Mouse (Mus musculus): ENCODE results near the gene Ap1m1. TPM values are rescaled to one million over a fixed set of nuclear protein-coding genes. Genes with fewer than 3 reads are reported as not detected.

Gene Ap1m1
- 10 to 100 TPM; 74.5 to 94.0 TPM for total RNA-seq (2021)

DNA sequence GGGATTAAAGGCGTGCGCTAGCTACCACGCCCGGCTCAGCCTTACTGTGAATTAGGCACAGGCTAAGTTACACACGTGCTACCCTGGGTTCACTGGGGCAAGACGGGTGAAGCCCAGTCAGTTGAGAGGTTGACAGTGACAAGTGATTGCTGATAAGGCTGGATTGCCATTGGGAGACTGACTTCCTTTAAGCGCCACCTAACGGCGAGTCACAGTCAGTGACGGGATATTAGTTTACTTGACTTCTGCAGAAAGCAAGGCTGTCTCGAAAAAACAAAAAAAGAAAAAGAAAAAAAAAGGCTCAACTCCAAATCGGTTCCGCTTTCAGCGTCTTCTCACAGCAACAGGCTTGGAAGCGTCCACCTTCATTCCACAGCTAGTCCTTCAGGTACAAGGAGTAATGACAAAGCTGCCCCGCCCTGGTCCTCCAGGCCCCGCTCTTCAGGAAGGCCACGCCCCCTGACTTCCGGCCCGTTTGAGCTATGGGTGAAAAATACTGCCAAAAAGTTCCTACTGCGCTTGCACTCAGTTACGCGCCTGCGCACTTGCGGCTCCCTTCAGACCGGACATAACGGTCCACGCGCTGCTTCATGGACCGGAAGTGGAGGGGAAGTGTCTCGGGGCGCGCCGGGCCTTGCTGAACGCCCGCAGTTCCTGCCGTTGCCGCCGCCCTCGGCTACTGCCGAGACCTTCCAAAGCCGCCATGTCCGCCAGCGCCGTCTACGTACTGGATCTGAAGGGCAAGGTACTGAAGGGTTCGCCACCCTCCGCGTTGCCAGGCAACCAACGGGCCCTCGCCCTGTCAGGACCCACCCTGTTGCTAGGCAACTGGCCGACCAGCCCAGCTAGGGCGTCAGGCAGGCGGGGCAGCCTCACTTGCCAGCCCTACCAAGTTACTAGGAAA is at the start of gene Ap1m1:
TSS of gene Ap1m1 (plus strand) at position 520 of the 904 bp plus-strand sequence.
- peak; percentile 96 to 97 for DNase-seq

DNA sequence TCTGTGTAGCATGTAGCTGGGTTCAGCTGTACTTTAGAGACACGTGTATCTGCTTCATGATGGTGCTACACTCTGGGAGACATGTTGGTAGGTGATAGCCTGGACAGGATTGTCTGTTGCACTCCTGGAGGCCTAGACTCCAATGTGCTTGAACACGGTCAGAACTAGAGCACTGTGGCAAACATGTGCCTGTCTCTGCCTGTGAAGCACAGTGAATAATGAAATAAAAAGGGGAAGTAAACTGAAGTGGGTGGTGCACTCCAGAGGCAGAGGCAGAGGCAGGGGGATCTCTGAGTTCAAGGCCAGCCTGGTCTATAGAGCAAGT is 49.6 kb upstream of the Ap1m1 start:
- DNase-seq = no peak

- no peak for DNase-seq
Measured at GRCm38 (mm10) chr8:72192065-72192464, 47.8 kb upstream of the Ap1m1 start.

DNA sequence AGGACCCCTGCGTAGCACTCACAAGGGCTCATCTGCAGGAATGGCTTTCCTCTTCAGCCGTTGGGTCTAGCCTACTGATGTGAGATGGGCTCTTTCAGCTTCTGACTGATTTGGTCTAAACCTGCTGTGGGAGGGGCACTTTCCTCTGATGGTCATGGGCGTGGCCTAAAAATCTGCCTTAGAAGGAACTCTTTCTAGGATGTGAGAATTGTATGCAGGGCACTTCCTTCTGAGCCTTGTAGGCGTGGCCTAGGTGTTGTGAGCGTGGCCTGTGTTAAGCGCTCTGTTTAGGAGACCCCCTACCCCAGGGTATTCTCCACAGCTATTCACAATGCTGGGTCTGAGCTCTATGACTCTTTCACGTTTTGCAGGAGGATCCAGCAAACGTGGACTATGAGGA is 41.8 kb upstream of the Ap1m1 start:
- no peak for DNase-seq

GRCm38 (mm10) chr8:72208582-72208981 is 31.2 kb upstream of the Ap1m1 start:
- no peak for DNase-seq

GRCm38 (mm10) chr8:72210222-72210621 is 29.6 kb upstream of the Ap1m1 start:
- DNase-seq = no peak

GRCm38 (mm10) chr8:72210710-72211109 is 29.1 kb upstream of the Ap1m1 start:
- DNase-seq = no peak

- DNase-seq = no peak
Measured at GRCm38 (mm10) chr8:72211846-72212245, 28.0 kb upstream of the Ap1m1 start.

DNA sequence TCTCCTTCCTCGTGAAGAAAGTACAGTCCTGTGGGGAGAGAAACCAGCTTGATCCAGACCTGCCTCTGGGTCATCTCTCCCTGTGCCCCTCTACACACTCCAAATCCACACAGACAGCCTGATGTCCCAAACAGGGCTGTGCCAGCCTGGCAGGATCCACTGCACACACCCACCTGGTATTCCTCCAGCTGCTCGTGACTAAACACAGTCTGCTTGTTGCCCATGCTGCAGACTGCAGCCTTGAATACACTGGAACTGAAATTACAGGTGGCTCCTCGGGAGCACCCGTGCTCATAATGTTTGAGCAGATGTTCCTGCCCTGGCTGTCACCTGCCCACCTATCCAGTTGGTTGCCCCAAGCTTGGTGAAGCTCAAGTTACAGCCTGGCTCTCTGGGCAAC is 27.1 kb upstream of the Ap1m1 start, which contains the start of gene Cib3:
TSS of gene Cib3 (minus strand) at position 87 of the 400 bp plus-strand sequence.
- no peak for DNase-seq

DNA sequence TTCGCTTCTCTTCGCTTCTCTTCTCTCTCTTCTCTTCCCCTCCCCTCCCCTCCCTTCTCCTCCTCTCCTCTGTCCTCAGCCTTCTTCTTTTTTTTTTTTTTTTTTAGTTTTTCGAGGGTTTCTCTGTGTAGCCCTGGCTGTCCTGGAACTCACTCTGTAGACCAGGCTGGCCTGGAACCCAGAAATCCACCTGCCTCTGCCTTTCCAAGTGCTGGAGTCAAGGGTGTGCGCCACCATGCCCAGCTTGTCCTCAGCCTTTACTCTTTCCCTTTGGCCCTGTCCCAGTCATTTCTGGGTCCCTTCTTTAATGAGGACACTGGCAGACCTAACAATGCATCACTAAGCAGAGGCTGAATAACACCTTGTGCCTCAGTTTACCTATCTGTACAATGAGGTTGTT is 26.3 kb upstream of the Ap1m1 start, which contains the start of gene Gm11034:
TSS of gene Gm11034 (minus strand) at position 101 of the 400 bp plus-strand sequence.
- no peak for DNase-seq

DNA sequence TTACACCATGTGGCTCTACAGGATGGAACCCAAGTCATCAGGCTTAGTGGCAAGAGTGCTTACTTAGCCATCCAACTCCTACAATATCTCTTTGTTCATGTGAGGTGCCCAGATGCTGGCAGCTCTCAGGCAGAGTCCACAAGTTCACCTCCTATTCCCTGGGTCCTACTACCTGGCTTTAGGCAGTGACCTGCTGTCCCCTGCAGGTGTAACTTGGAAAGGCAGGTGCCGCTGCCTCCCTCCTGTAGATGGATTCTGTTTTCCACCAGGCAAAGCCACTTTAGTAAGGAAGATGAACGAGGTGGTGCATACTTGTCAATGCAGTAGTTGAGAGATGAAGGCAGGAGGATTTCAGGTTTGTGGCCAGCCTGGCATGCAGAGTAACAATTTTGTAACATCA is 24.8 kb upstream of the Ap1m1 start:
- no peak for DNase-seq

- no peak for DNase-seq
Measured at GRCm38 (mm10) chr8:72215871-72216270, 23.9 kb upstream of the Ap1m1 start.

DNA sequence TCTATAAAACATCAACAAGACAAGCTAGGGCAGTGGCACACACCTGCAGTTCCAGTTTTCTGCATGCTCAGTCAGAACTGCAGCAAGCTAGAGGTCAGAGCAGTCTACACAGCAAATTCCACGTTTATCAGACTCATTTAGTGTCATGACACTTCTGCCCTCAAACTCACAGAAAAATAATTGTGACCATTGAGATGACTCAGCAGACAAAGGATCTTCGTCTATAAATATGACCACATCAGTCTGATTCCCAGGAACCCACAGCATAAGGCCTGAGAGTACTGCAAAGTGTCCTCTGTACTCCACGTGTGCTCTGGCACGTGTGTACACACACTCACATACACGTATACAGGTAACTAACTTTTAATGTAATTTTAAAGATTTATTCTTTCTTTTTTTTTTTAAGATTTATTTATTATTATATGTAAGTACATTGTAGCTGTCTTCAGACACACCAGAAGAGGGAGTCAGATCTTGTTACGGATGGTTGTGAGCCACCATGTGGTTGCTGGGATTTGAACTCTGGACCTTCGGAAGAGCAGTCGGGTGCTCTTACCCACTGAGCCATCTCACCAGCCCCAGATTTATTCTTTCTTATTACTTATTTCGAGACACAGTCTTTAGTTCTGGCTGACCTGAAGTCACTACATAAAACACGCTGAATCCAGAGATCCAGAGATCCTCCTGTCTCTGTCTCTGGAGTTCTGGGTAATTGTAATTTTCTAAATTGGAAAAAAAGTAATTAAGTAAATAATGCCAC is 20.9 kb upstream of the Ap1m1 start:
- DNase-seq = no peak

DNA sequence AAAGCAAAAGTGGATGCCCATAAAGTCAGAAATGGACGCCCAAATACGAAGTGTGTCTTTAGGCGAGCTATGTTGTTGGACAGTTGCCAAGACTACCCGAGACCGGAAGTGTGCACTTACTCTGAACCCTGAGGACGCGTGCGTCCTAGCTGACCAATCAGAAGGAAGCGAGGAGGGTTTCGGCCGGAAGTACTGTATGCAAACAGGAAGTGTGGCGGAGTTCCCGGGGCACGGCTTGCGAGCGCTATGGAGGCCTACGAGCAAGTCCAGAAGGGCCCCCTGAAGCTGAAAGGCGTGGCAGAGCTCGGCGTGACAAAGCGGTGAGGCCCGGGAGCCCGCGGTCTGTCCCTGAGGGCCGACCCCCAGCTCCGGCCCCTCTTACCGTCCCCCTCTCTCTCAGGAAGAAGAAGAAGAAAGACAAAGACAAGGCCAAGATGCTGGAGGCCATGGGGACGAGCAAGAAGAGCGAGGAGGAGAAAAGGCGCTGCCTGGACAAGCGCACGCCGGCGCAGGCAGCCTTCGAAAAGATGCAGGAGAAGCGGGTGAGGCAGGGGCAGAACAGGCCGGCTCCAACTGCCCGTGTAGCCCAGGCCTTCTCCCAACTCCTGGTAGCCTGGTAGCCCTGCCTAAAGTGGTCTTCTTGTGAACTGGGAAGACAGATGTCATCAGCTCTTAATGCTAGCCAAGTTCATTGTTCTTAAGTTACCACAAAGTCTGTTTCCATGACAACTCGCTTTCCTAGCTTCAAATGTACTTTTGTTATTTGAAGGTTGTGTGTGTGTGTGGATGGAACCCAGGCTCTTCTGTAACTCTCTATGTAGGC is 20.1 kb upstream of the Ap1m1 start, which contains the start of gene Fam32a:
TSS of gene Fam32a (plus strand) at position 190 of the 823 bp plus-strand sequence.
- peak; percentile 76 to 82 for DNase-seq

GRCm38 (mm10) chr8:72220758-72221157 is 19.1 kb upstream of the Ap1m1 start:
- DNase-seq = no peak

GRCm38 (mm10) chr8:72222656-72223055 is 17.2 kb upstream of the Ap1m1 start:
- DNase-seq = no peak

DNA sequence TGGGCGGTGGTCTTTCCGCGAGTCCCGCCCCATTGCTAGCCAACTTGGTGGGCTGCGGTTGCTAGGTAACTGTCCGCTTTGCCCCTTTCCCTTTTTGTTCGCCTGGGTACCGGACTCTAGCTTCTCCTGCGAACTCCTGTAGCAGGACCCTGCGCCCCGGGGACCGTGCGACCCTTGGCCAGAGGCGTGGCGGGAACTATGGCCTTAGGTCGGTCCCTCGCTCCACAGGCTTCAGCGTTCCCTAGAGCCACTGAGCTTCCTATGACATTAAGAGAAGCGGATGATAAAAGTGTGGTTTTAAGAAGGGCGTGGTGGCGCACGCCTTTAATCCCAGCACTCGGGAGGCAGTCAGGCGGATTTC is 565 bp downstream of the Ap1m1 start:
- DNase-seq = no peak

DNA sequence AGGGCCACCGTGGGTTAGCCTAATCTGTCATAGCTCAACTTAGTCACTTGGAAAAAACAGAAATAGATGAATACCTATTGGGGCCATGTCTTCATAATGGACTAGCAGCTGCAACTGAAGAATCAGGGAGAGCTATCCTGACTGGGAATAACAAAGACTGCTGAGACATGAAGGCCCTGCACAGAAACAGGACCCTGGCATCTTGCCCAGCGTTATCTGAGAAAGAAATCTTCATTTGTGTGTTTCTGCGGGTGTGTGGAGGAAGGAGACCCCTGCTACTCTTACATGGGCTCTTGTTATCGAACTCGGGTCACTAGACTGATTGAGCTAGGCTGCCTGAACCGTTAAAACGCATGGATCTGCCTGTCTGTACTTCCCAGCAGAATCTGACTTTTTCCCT is 1.1 kb downstream of the Ap1m1 start:
- no peak for DNase-seq

GRCm38 (mm10) chr8:72242226-72242625 is 2.4 kb downstream of the Ap1m1 start:
- no peak for DNase-seq

DNA sequence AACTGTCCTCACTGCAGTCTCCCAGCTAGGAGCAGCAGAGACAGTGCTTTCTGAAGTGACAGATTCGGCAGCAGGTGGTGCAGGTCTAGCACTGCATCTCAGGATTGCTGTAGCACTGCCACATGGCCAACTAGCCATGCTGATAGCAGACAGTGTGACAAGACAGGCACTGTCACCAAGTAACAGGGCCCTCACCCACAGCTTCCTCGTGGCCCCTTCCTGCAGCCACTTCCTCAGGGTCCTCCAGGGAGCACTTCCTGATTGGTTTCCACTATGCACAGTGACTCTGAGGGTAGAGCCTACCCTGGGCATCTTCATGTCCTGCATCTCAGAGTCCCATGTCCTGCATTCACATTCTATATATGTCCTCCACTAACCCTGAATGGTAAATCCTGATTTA is 4.8 kb downstream of the Ap1m1 start:
- DNase-seq = no peak

DNA sequence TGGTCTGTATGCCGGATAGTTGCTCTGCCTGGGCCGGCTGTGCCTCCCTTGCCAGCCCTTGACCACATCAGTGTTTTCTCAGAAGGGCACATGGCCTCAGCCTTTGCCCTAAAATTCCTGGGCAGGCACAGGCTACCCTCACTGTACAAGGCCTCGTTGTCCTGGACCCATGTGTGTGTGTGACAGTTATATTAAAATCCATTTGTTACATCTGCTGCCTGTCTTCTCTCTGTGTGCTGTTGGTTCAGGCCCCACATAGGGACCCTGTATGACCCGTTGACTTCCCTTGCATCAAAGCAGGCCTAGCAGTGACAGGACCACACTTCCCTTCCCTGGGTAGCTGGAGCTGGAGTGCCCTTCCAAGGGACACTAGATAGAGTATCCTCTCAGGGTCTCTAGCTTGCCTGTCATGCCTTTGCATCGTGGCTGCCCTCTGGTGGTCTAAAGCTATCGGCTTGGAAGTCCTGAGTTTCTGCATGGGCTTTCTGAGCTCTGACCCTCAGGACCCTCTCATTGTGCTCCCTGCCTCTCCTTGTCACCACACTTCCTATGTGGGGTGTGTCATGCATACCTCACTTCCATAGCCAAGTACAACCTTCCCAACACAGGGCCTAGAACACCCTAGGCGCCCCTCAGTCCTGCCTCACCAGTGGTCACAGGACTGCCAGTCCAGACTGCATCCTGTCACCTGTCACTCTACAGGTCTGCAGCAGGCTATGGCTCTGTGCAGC is 17.5 kb downstream of the Ap1m1 start:
- no peak for DNase-seq

DNA sequence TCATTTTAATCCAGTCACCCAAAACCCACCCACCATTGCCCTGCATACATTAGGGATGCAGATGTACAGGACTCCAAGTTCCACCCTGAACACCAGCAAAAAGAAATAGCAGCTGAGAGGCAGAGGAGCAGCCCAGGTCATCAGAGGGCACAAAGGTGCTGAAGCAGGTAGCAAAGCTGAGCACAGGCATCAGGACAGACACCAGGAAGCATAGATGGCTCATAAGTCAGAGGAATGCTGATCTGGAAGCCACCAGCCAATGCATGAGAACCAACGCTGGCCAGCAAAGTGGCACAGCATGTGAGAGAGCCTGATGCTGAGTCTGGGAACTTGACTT is 18.1 kb downstream of the Ap1m1 start:
- DNase-seq = no peak

Measured in layer of hippocampus, postnatal 36 days (tissue).